8 mouse cellular contexts compared by ENCODE assay signal in the genomic region with DNA sequence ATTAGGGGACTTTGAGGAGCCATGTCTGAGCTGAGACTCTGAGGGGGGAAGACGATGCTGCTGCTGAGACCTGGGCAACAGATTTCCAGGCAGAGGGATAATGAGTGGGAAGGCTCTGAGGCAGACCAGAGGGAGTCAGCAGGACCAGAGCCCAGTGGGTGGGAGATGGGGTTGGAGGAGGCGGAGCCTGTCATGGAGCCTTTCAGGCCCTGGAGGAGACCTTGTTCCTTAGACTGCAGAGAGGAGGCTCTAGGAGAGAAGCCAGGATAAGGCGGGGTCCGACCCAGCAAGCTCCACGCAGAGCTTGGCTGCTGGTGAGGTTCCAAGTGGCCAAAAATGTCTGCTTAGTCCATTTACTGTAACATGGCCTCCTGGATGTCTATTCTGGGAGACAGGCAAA. TPM values are rescaled to one million over a fixed set of nuclear protein-coding genes. Genes with fewer than 3 reads are reported as not detected.
DNase-seq lines count a peak whose midpoint lies in the region; ATAC-seq lines count a peak whose summit lies in the region.

No protein-coding gene starts in this region.

- no peak overlapping the region for H3K4me2 ChIP-seq in intestine, embryonic 16.5 days (ENCODE audit: low read depth, low read length)

- H3K27ac ChIP-seq in intestine, embryonic 16.5 days (ENCODE audit: low read length), result peak overlapping the region; percentile 26; the same call in 1 of the 2 replicates

- peaks cover 6% of the 10 kb centered on the region; the same call in 1 of the 2 replicates for H3K4me1 ChIP-seq in intestine, embryonic 16.5 days (ENCODE audit: control insufficient read depth, insufficient read depth, low read length)

- H3K9me3 ChIP-seq in intestine, embryonic 16.5 days (ENCODE audit: control insufficient read depth, low read length), result no peaks in the 10 kb centered on the region

- no peak overlapping the region for H3K9ac ChIP-seq in intestine, embryonic 16.5 days (ENCODE audit: low read depth, low read length)

- ATAC-seq in intestine, embryonic 16.5 days, result peak; percentile 73
- ATAC-seq in megakaryocyte progenitor cell, adult 5-6 weeks (replicated peaks; ENCODE audit: poor library complexity), result no peak

- 30% methylated on average over 5 of the region's 5 CpGs for WGBS in intestine, embryonic 16.5 days

- no peak overlapping the region for H3K4me3 ChIP-seq in intestine, embryonic 16.5 days (ENCODE audit: low read length)

- DNase-seq in kidney, postnatal 4 days, result peak; percentile 59 to 69
- no peak for DNase-seq in kidney, postnatal 25 days
- peak; percentile 61 for DNase-seq in MN1 (ENCODE audit: low spot score)
- DNase-seq in gastrocnemius, adult 18-20 months (ENCODE audit: low spot score), result peak; percentile 51
- DNase-seq in embryo, embryonic 11 days, result no peak
- DNase-seq in thymus, postnatal 4 days, result no peak

- H3K36me3 ChIP-seq in intestine, embryonic 16.5 days (ENCODE audit: control insufficient read depth, insufficient read depth, low read length), result no peaks in the 10 kb centered on the region

- H3K27me3 ChIP-seq in intestine, embryonic 16.5 days (replicated peaks; ENCODE audit: control insufficient read depth, insufficient read depth, low read length), result no peaks in the 10 kb centered on the region

RNA-seq across cellular contexts. Expression of a gene that starts 12.6 kb away (rescaled TPM):
- total RNA-seq in gastrocnemius, adult 18-20 months (2021), result 1 to 10 TPM; 7.0 to 7.8 TPM
- 31.4 and 31.6 TPM in 2 replicates for polyA plus RNA-seq in intestine, embryonic 16.5 days (2015; fragmentation: Nextera tagmentation; extraction: Ambion mirVana)
- total RNA-seq in megakaryocyte progenitor cell, adult 5-6 weeks (2015), result 5.9 and 6.1 TPM in 2 replicates
- total RNA-seq in megakaryocyte progenitor cell, adult 5-6 weeks (2017), result 7.5 and 11.5 TPM in 2 replicates

RNA-seq across cellular contexts. Expression of a gene that starts 13.1 kb away (rescaled TPM):
- under 1 TPM in 1 of 2 experiments, not detected in 1; 0.55 TPM for total RNA-seq in gastrocnemius, adult 18-20 months (2021)
- polyA plus RNA-seq in intestine, embryonic 16.5 days (2015; fragmentation: Nextera tagmentation; extraction: Ambion mirVana), result not detected in 2 replicates
- 0.51 TPM in 1 of 2 replicates, not detected in the other for total RNA-seq in megakaryocyte progenitor cell, adult 5-6 weeks (2015)
- 0.34 TPM in 1 of 2 replicates, not detected in the other for total RNA-seq in megakaryocyte progenitor cell, adult 5-6 weeks (2017)

RNA-seq across cellular contexts. Expression of a gene that starts 42.5 kb away (rescaled TPM):
- total RNA-seq in gastrocnemius, adult 18-20 months (2021), result under 1 TPM; 0.50 to 0.76 TPM
- 1.3 and 1.8 TPM in 2 replicates for polyA plus RNA-seq in intestine, embryonic 16.5 days (2015; fragmentation: Nextera tagmentation; extraction: Ambion mirVana)
- total RNA-seq in megakaryocyte progenitor cell, adult 5-6 weeks (2015), result 0.15 and 0.20 TPM in 2 replicates
- 0.14 and 0.17 TPM in 2 replicates for total RNA-seq in megakaryocyte progenitor cell, adult 5-6 weeks (2017)

RNA-seq across cellular contexts. Expression of a gene that starts 44.4 kb away (rescaled TPM):
- 1 to 10 TPM; 1.6 to 2.3 TPM for total RNA-seq in gastrocnemius, adult 18-20 months (2021)
- 12.9 and 16.2 TPM in 2 replicates for polyA plus RNA-seq in intestine, embryonic 16.5 days (2015; fragmentation: Nextera tagmentation; extraction: Ambion mirVana)
- 167 and 177 TPM in 2 replicates for total RNA-seq in megakaryocyte progenitor cell, adult 5-6 weeks (2015)
- 159 and 166 TPM in 2 replicates for total RNA-seq in megakaryocyte progenitor cell, adult 5-6 weeks (2017)

Comparison
In these comparisons a context has a peak if more than half of its experiments do, and no peak if none do; other contexts are left out.
1. DNase-seq: peak in kidney, postnatal 4 days (2 of 2), MN1 (single experiment) and gastrocnemius, adult 18-20 months (single experiment); none in kidney, postnatal 25 days (0 of 2), embryo, embryonic 11 days (single experiment) and thymus, postnatal 4 days (single experiment).